In the genomic region with DNA sequence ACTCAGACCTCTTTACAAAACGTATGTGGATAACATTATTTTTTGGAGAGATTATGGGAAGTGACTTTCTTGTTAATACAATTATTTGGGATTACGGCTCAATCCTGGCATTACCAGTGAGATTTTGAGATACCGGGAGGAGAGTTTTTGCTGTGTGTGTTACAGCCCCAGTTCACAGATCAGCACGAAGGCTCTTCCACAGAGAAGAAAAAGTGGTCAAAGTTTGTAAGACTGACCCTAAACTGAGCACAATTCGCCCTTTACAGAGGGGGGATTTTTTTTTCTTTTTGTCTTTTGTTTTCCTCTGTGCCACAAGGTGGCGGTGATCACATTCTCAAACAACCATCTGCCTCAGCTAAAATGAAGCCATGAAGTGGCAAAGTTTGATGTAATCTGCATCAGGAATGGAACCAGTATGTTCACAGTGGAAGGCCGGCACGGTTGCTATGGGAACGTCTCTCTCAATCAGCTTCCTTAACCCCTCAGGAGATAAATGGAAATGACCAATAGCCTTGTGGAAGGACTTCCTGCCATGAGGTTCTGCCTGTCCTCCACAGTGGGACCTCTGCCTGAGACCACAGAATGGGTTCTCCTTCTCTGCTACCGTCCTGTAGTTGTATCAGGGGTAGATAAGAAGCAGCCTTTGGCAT, we compare ENCODE assay signal across 8 mouse cellular contexts.
DNase-seq lines count a peak whose midpoint lies in the region; ATAC-seq and TF ChIP-seq lines count a peak whose summit lies in the region.

No protein-coding gene starts in this region.

- intact Hi-C loops in heart, adult 2 months (cut with DNase I): loop anchor here (2.0 to 5.0 kb wide), 2 partner anchors 288 to 579 kb away; a partner anchor contains a TSS

- 0 out of 2 replicates have a peak, but pooled peaks cover 4% of the 10 kb centered on the region for H3K36me3 ChIP-seq in kidney, embryonic 15.5 days
- H3K36me3 ChIP-seq in heart, adult 2 months (ENCODE audit: control insufficient read depth, insufficient read depth, low read length): no peaks in the 10 kb centered on the region
- H3K36me3 ChIP-seq in liver, adult 2 months (ENCODE audit: control insufficient read depth, insufficient read depth, low read length): no peaks in the 10 kb centered on the region
- no peaks in the 10 kb centered on the region for H3K36me3 ChIP-seq in neural tube, embryonic 14.5 days (ENCODE audit: control insufficient read depth, insufficient read depth, low read length)

- no peak for ATAC-seq in kidney, embryonic 15.5 days (replicated peaks; ENCODE audit: low FRiP score)
- peak; percentile 65; the same call in 1 of the 2 replicates for ATAC-seq in neural tube, embryonic 14.5 days (ENCODE audit: low read depth)

- no peak overlapping the region for H3K27ac ChIP-seq in kidney, embryonic 15.5 days
- no peak overlapping the region for H3K27ac ChIP-seq in heart, adult 2 months
- no peak overlapping the region for H3K27ac ChIP-seq in liver, adult 2 months (replicated peaks; ENCODE audit: insufficient read depth, low read depth, low read length)
- H3K27ac ChIP-seq in neural tube, embryonic 14.5 days (ENCODE audit: low read depth, low read length): no peak overlapping the region

- WGBS in kidney, embryonic 15.5 days: 20% methylated on average over 10 of the region's 10 CpGs
- WGBS in heart, adult 2 months: 16% methylated on average over 10 of the region's 10 CpGs
- 24% methylated on average over 10 of the region's 10 CpGs for WGBS in liver, adult 2 months
- WGBS in neural tube, embryonic 14.5 days: 22% methylated on average over 10 of the region's 10 CpGs

- peaks cover 8% of the 10 kb centered on the region; the same call in 1 of the 2 replicates for H3K9me3 ChIP-seq in kidney, embryonic 15.5 days (replicated peaks)
- no peaks in the 10 kb centered on the region for H3K9me3 ChIP-seq in neural tube, embryonic 14.5 days (ENCODE audit: control insufficient read depth, low read length)

- no peak overlapping the region for H3K4me3 ChIP-seq in kidney, embryonic 15.5 days (replicated peaks)
- no peak overlapping the region for H3K4me3 ChIP-seq in heart, adult 2 months
- H3K4me3 ChIP-seq in liver, adult 2 months (ENCODE audit: insufficient read depth, low read depth, low read length): no peak overlapping the region
- no peak overlapping the region for H3K4me3 ChIP-seq in neural tube, embryonic 14.5 days (ENCODE audit: low read depth, low read length)

- no peak for TF ChIP-seq EP300 in heart, adult 2 months (IDR thresholded peaks at IDR 0.05; ENCODE audit: insufficient read depth, low read depth, low read length)

- no peaks in the 10 kb centered on the region for H3K27me3 ChIP-seq in kidney, embryonic 15.5 days
- no peaks in the 10 kb centered on the region for H3K27me3 ChIP-seq in heart, adult 2 months (ENCODE audit: control insufficient read depth, insufficient read depth, low read length)
- no peaks in the 10 kb centered on the region for H3K27me3 ChIP-seq in liver, adult 2 months (ENCODE audit: control insufficient read depth, insufficient read depth, low read length)
- H3K27me3 ChIP-seq in neural tube, embryonic 14.5 days (ENCODE audit: control insufficient read depth, insufficient read depth, low read length): no peaks in the 10 kb centered on the region

- no peaks in the 10 kb centered on the region for H3K79me2 ChIP-seq in heart, adult 2 months (replicated peaks; ENCODE audit: control insufficient read depth, insufficient read depth, low read length)
- no peaks in the 10 kb centered on the region for H3K79me2 ChIP-seq in liver, adult 2 months (ENCODE audit: control insufficient read depth, insufficient read depth, low read length)

- H3K4me2 ChIP-seq in kidney, embryonic 15.5 days: no peak overlapping the region
- H3K4me2 ChIP-seq in neural tube, embryonic 14.5 days (ENCODE audit: low read depth, low read length): no peak overlapping the region

- DNase-seq in kidney, adult 11 months: peak; percentile 46
- DNase-seq in embryo, embryonic 11 days: peak; percentile 90
- DNase-seq in heart, adult 2 months: peak in 1 of 2 experiments; percentile 25
- peak; percentile 73 for DNase-seq in kidney, postnatal 10 days
- peak; percentile 30 for DNase-seq in liver, adult 2 months (ENCODE audit: extremely low read depth, low read depth, low spot score)
- DNase-seq in ovary, adult 18-20 months (ENCODE audit: low spot score): no peak

- H3K9ac ChIP-seq in kidney, embryonic 15.5 days: no peak overlapping the region
- H3K9ac ChIP-seq in heart, adult 2 months (ENCODE audit: low read depth, low read length): no peak overlapping the region
- no peak overlapping the region for H3K9ac ChIP-seq in liver, adult 2 months (ENCODE audit: low read depth, low read length)
- H3K9ac ChIP-seq in neural tube, embryonic 14.5 days (replicated peaks; ENCODE audit: low read depth, low read length): no peak overlapping the region

- peak; percentile 71 for TF ChIP-seq CTCF in heart, adult 2 months (IDR thresholded peaks at IDR 0.05)
- no peak for TF ChIP-seq CTCF in liver, adult 2 months (IDR thresholded peaks at IDR 0.05; ENCODE audit: low read depth, low read length)

- H3K4me1 ChIP-seq in kidney, embryonic 15.5 days: peaks cover 36% of the 10 kb centered on the region
- no peaks in the 10 kb centered on the region; the same call in 1 of the 2 replicates for H3K4me1 ChIP-seq in heart, adult 2 months (ENCODE audit: control insufficient read depth, insufficient read depth, low read length)
- H3K4me1 ChIP-seq in liver, adult 2 months (ENCODE audit: control insufficient read depth, insufficient read depth, low read length): no peaks in the 10 kb centered on the region; the same call in 1 of the 2 replicates
- H3K4me1 ChIP-seq in neural tube, embryonic 14.5 days (ENCODE audit: control insufficient read depth, insufficient read depth, low read length): peaks cover 8% of the 10 kb centered on the region; the same call in 1 of the 2 replicates

- TF ChIP-seq POLR2A in heart, adult 2 months (IDR thresholded peaks at IDR 0.05; ENCODE audit: insufficient read depth, low read depth, low read length): no peak
- no peak for TF ChIP-seq POLR2A in liver, adult 2 months (IDR thresholded peaks at IDR 0.05; ENCODE audit: extremely low read depth, insufficient read depth, low read length)
